20 mouse cellular contexts compared by ENCODE assay signal in genomic region chr13:42064257-42064656, GRCm38 (mm10). TPM values are rescaled to one million over a fixed set of nuclear protein-coding genes. Genes with fewer than 3 reads are reported as not detected.
DNase-seq lines count a peak whose midpoint lies in the region; ATAC-seq and TF ChIP-seq lines count a peak whose summit lies in the region.
"Had no signal": no experiment of that assay in that cellular context is flagged by ENCODE, and none has a peak within 500 bp of the region (broad histone marks: within the 10 kb centered on the region; RNA-seq: fewer than 3 reads in every experiment).

No protein-coding gene starts in this region.

- ATAC-seq in stomach, embryonic 15.5 days (ENCODE audit: insufficient read depth, low FRiP score, low read depth), result no peak
- ATAC-seq in stomach, postnatal 0 days (ENCODE audit: low FRiP score, low TSS enrichment), result no peak
- peak; percentile 17; the same call in 1 of the 2 replicates for ATAC-seq in granulocyte monocyte progenitor cell, adult 5-6 weeks (replicated peaks; ENCODE audit: poor library complexity, severe bottlenecking)
- ATAC-seq in liver, postnatal 0 days, result peak; percentile 83
- no peak for ATAC-seq in stomach, embryonic 16.5 days (ENCODE audit: insufficient read depth, low FRiP score)
- ATAC-seq: forebrain, postnatal 0 days; hindbrain, postnatal 0 days had no signal

- peak overlapping the region; percentile 45; the same call in 1 of the 2 replicates for H3K27ac ChIP-seq in stomach, embryonic 15.5 days
- H3K27ac ChIP-seq in stomach, postnatal 0 days (replicated peaks), result no peak overlapping the region
- no peak overlapping the region for H3K27ac ChIP-seq in liver, postnatal 0 days (ENCODE audit: low read depth)
- peak overlapping the region; percentile 26; the same call in 1 of the 2 replicates for H3K27ac ChIP-seq in stomach, embryonic 16.5 days (ENCODE audit: low read length)
- H3K27ac ChIP-seq in midbrain, embryonic 10.5 days (replicated peaks), result no peak overlapping the region
- H3K27ac ChIP-seq: embryonic facial prominence, embryonic 12.5 days; heart, embryonic 13.5 days; hindbrain, postnatal 0 days had no signal

- no peak for TF ChIP-seq CTCF in stomach, postnatal 0 days (IDR thresholded peaks at IDR 0.05; ENCODE audit: low read depth)
- no peak for TF ChIP-seq CTCF in liver, postnatal 0 days (IDR thresholded peaks at IDR 0.05; ENCODE audit: low read depth)

- TF ChIP-seq EP300 in stomach, postnatal 0 days (optimal IDR thresholded peaks at IDR 0.05), result no peak
- 0 out of 2 replicates have a peak, but pooled peaks have one; percentile 45 for TF ChIP-seq EP300 in liver, postnatal 0 days (IDR thresholded peaks at IDR 0.05; ENCODE audit: low read depth)

- no peaks in the 10 kb centered on the region for H3K9me3 ChIP-seq in stomach, embryonic 15.5 days
- no peaks in the 10 kb centered on the region for H3K9me3 ChIP-seq in stomach, postnatal 0 days (ENCODE audit: control insufficient read depth, low read length)
- no peaks in the 10 kb centered on the region for H3K9me3 ChIP-seq in liver, postnatal 0 days (ENCODE audit: low read length)
- H3K9me3 ChIP-seq in stomach, embryonic 16.5 days (replicated peaks; ENCODE audit: control insufficient read depth, low read length), result no peaks in the 10 kb centered on the region
- no peaks in the 10 kb centered on the region for H3K9me3 ChIP-seq in midbrain, embryonic 10.5 days (replicated peaks)
- H3K9me3 ChIP-seq: embryonic facial prominence, embryonic 12.5 days; heart, embryonic 13.5 days had no signal

- no peak overlapping the region for H3K4me2 ChIP-seq in stomach, embryonic 15.5 days
- H3K4me2 ChIP-seq in stomach, postnatal 0 days (replicated peaks; ENCODE audit: low read depth), result no peak overlapping the region
- H3K4me2 ChIP-seq in liver, postnatal 0 days (ENCODE audit: low read depth, low read length), result no peak overlapping the region
- no peak overlapping the region for H3K4me2 ChIP-seq in stomach, embryonic 16.5 days (ENCODE audit: low read depth, low read length)
- H3K4me2 ChIP-seq: embryonic facial prominence, embryonic 12.5 days; heart, embryonic 13.5 days had no signal

- no peak overlapping the region for H3K4me3 ChIP-seq in stomach, embryonic 15.5 days (replicated peaks)
- no peak overlapping the region for H3K4me3 ChIP-seq in stomach, postnatal 0 days (ENCODE audit: low read depth, low read length)
- no peak overlapping the region for H3K4me3 ChIP-seq in liver, postnatal 0 days (ENCODE audit: low read depth, low read length)
- no peak overlapping the region for H3K4me3 ChIP-seq in stomach, embryonic 16.5 days (replicated peaks; ENCODE audit: low read length)
- H3K4me3 ChIP-seq in midbrain, embryonic 10.5 days, result no peak overlapping the region
- H3K4me3 ChIP-seq: embryonic facial prominence, embryonic 12.5 days; heart, embryonic 13.5 days had no signal

- no peaks in the 10 kb centered on the region for H3K4me1 ChIP-seq in stomach, embryonic 15.5 days
- no peaks in the 10 kb centered on the region for H3K4me1 ChIP-seq in stomach, postnatal 0 days (replicated peaks; ENCODE audit: control insufficient read depth, insufficient read depth)
- peaks cover 13% of the 10 kb centered on the region for H3K4me1 ChIP-seq in liver, postnatal 0 days (ENCODE audit: insufficient read depth)
- H3K4me1 ChIP-seq in stomach, embryonic 16.5 days (ENCODE audit: control insufficient read depth, insufficient read depth, low read length), result no peaks in the 10 kb centered on the region
- H3K4me1 ChIP-seq in midbrain, embryonic 10.5 days, result no peaks in the 10 kb centered on the region
- H3K4me1 ChIP-seq: embryonic facial prominence, embryonic 12.5 days had no signal

- H3K36me3 ChIP-seq in stomach, embryonic 15.5 days, result 0 out of 2 replicates have a peak, but pooled peaks cover 8% of the 10 kb centered on the region
- H3K36me3 ChIP-seq in stomach, postnatal 0 days (ENCODE audit: control insufficient read depth, insufficient read depth, low read length), result peaks cover 5% of the 10 kb centered on the region; the same call in 1 of the 2 replicates
- H3K36me3 ChIP-seq in liver, postnatal 0 days (replicated peaks; ENCODE audit: insufficient read depth, low read length), result peaks cover 39% of the 10 kb centered on the region
- H3K36me3 ChIP-seq in stomach, embryonic 16.5 days (ENCODE audit: control insufficient read depth, insufficient read depth, low read length), result 0 out of 2 replicates have a peak, but pooled peaks cover 4% of the 10 kb centered on the region
- peaks cover 81% of the 10 kb centered on the region for H3K36me3 ChIP-seq in midbrain, embryonic 10.5 days

- H3K27me3 ChIP-seq in stomach, embryonic 15.5 days (replicated peaks), result no peaks in the 10 kb centered on the region
- no peaks in the 10 kb centered on the region for H3K27me3 ChIP-seq in stomach, postnatal 0 days (ENCODE audit: control insufficient read depth, insufficient read depth, low read length)
- no peaks in the 10 kb centered on the region for H3K27me3 ChIP-seq in liver, postnatal 0 days (ENCODE audit: insufficient read depth, low read length)
- no peaks in the 10 kb centered on the region for H3K27me3 ChIP-seq in stomach, embryonic 16.5 days (ENCODE audit: control insufficient read depth, insufficient read depth, low read length)
- H3K27me3 ChIP-seq in midbrain, embryonic 10.5 days (ENCODE audit: low read depth, poor library complexity, severe bottlenecking), result no peaks in the 10 kb centered on the region
- H3K27me3 ChIP-seq: embryonic facial prominence, embryonic 12.5 days; heart, embryonic 13.5 days had no signal

- no peak for DNase-seq in stomach, postnatal 0 days (ENCODE audit: low spot score)
- DNase-seq in liver, postnatal 0 days, result no peak
- no peak for DNase-seq in midbrain, embryonic 10.5 days (ENCODE audit: low spot score)
- DNase-seq in right cerebral cortex, postnatal 14 days, result no peak
- no peak for DNase-seq in left cerebral cortex, adult 8-10 months (ENCODE audit: low spot score in 2 of 2)
- DNase-seq: cerebellum, adult 18-20 months; forebrain, postnatal 0 days; heart, postnatal 36 days; kidney, adult 2 months; kidney, postnatal 36 days; layer of hippocampus, adult 9-11 months; right cerebral cortex, adult 18-20 months; spleen, adult 18-20 months; thymus, postnatal 25 days had no signal

- no peak overlapping the region for H3K9ac ChIP-seq in stomach, embryonic 15.5 days
- H3K9ac ChIP-seq in stomach, postnatal 0 days (ENCODE audit: low read length), result no peak overlapping the region
- H3K9ac ChIP-seq in liver, postnatal 0 days (replicated peaks), result no peak overlapping the region
- no peak overlapping the region for H3K9ac ChIP-seq in stomach, embryonic 16.5 days (ENCODE audit: low read length)
- H3K9ac ChIP-seq: embryonic facial prominence, embryonic 12.5 days; forebrain, postnatal 0 days; heart, embryonic 13.5 days had no signal

RNA-seq across cellular contexts. Expression of gene Hivep1, which starts 12.4 kb away (rescaled TPM):
- 9.4 and 11.1 TPM in 2 replicates for polyA plus RNA-seq in stomach, embryonic 15.5 days (2015; fragmentation: Nextera tagmentation; extraction: Ambion mirVana)
- 4.2 and 4.6 TPM in 2 replicates for polyA plus RNA-seq in stomach, postnatal 0 days (2015; fragmentation: Nextera tagmentation; extraction: Ambion mirVana)
- total RNA-seq in granulocyte monocyte progenitor cell, adult 5-6 weeks (2014; fragmentation: Nextera tagmentation), result 40.4 and 52.8 TPM in 2 replicates
- total RNA-seq in granulocyte monocyte progenitor cell, adult 5-6 weeks (2017), result 7.2 and 8.9 TPM in 2 replicates
- 3.1 and 4.5 TPM in 2 replicates for polyA plus RNA-seq in liver, postnatal 0 days (2015; fragmentation: Nextera tagmentation; extraction: Ambion mirVana)
- 5.3 and 7.0 TPM in 2 replicates for polyA plus RNA-seq in stomach, embryonic 16.5 days (2015; fragmentation: Nextera tagmentation; extraction: Ambion mirVana)
- polyA plus RNA-seq in midbrain, embryonic 10.5 days (2016; fragmentation: Nextera tagmentation; extraction: Ambion mirVana), result 7.4 and 7.8 TPM in 2 replicates
- total RNA-seq in left cerebral cortex, adult 8-10 months (2022), result 10 to 100 TPM; 47.6 to 60.6 (median 51.3) TPM

Comparison
In these comparisons a context has a peak if more than half of its experiments do, and no peak if none do; other contexts are left out.
1. H3K27ac ChIP-seq: peak in stomach, embryonic 15.5 days (single experiment) and stomach, embryonic 16.5 days (single experiment); none in stomach, postnatal 0 days (single experiment), liver, postnatal 0 days (single experiment) and midbrain, embryonic 10.5 days (single experiment).
2. ATAC-seq: peak in granulocyte monocyte progenitor cell, adult 5-6 weeks (single experiment) and liver, postnatal 0 days (single experiment); none in stomach, embryonic 15.5 days (single experiment), stomach, postnatal 0 days (single experiment) and stomach, embryonic 16.5 days (single experiment).